Mouse (Mus musculus) lung, embryonic 14.5 days (tissue): ENCODE measurements around the gene Rundc3a. TPM values are rescaled to one million over a fixed set of nuclear protein-coding genes. Genes with fewer than 3 reads are reported as not detected.

Source experiments
- ATAC-seq: fragments of 200-750 bp; cut with Nextera tagmentation; 2 replicates; pipeline ENCODE4 v1.8.0; 2017; ENCODE audit warnings: mild to moderate bottlenecking, moderate TSS enrichment, moderate library complexity; ENCODE audit not compliant: insufficient read depth
- DNase-seq: peaks from one replicate; pipeline ENCODE4 v3.0.0-alpha.2; 2015
- H3K27ac ChIP-seq: fragments of 300-500 bp; sonication (generic); 2 replicates; pipeline ENCODE4 v1.5.1; 2014; ENCODE audit warnings: low read depth, mild to moderate bottlenecking, moderate library complexity
- H3K27me3 ChIP-seq: fragments of 300-500 bp; sonication (generic); 2 replicates; pipeline ENCODE4 v1.6.1; 2014; ENCODE audit warnings: low read length, control low read depth; ENCODE audit not compliant: insufficient read depth
- H3K36me3 ChIP-seq: fragments of 300-500 bp; sonication (generic); 2 replicates; pipeline ENCODE4 v1.6.1; 2014; ENCODE audit warnings: control low read depth; ENCODE audit not compliant: insufficient read depth
- H3K4me1 ChIP-seq: fragments of 300-500 bp; sonication (generic); 2 replicates; pipeline ENCODE4 v1.6.1; 2014; ENCODE audit warnings: antibody characterized with exemption, control low read depth; ENCODE audit not compliant: insufficient read depth
- H3K4me2 ChIP-seq: fragments of 300-500 bp; sonication (generic); 2 replicates; pipeline ENCODE4 v1.6.1; 2014; ENCODE audit warnings: mild to moderate bottlenecking
- H3K4me3 ChIP-seq: fragments of 300-500 bp; sonication (generic); 2 replicates; pipeline ENCODE4 v1.5.1; 2014; ENCODE audit warnings: low read depth, low read length
- H3K9ac ChIP-seq: fragments of 300-500 bp; sonication (generic); 2 replicates; pipeline ENCODE4 v1.6.1; 2014
- H3K9me3 ChIP-seq: fragments of 300-500 bp; sonication (generic); 2 replicates; pipeline ENCODE4 v1.6.1; 2016; ENCODE audit warnings: low read depth, low read length, control low read depth
- CTCF ChIP-seq: IDR thresholded peaks from 2 replicates; pipeline ENCODE4 v1.5.1; 2016; ENCODE audit warnings: antibody characterized with exemption, low read depth
- WGBS: fragments of 180-500 bp; shearing (Covaris S2); extraction: QIAGEN DNeasy Blood & Tissue Kit; methylation state at CpG from one replicate; pipeline ENCODE4 v1.1.7; 2014; 5-methylcytosine and 5-hydroxymethylcytosine counted together
- polyA plus RNA-seq: library from polyadenylated mRNA; unstranded; fragments of >200 nt; fragmentation: Nextera tagmentation; extraction: Ambion mirVana; gene quantifications from 2 replicates; pipeline ENCODE4 v1.2.1, GENCODE M21; 2014

The Rundc3a gene
- polyA plus RNA-seq, 1 experiment from 2014 or later = 1.1 TPM

- peaks cover 67% of the 10 kb centered on the region for H3K36me3 ChIP-seq
- H3K9me3 ChIP-seq = no peaks in the 10 kb centered on the region
- ATAC-seq = no peak
- no peaks in the 10 kb centered on the region for H3K27me3 ChIP-seq
- TF ChIP-seq CTCF = no peak
- no peak for DNase-seq
- H3K4me2 ChIP-seq = no peak overlapping the region
- WGBS = 87% methylated on average over 18 of the region's 18 CpGs
- H3K27ac ChIP-seq = no peak overlapping the region
- peaks cover 6% of the 10 kb centered on the region; the same call in 1 of the 2 replicates for H3K4me1 ChIP-seq
- H3K4me3 ChIP-seq = no peak overlapping the region
- no peak overlapping the region for H3K9ac ChIP-seq
These were observed 42.7 kb downstream of the Rundc3a start for GRCm38 (mm10) chr11:102435754-102436470.

DNA sequence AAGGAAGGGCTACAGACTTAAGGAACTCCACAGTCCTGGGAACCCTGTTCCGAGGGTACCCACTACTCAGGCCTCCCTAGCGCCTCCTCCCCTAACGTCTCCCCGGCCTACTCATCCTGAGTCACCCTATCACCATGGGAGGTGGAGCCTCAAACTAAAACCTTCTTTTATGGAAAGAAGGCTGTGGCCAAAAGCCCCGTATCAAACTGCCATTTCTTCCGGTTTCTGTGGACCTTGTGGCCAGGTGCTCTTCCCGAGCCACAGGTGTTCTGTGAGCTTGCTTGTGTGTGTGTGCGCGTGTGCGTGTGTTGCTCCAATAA is 43.2 kb downstream of the Rundc3a start:
- Histone ChIP-seq H3K9ac (no peak overlapping the region), H3K4me2 (no peak overlapping the region), H3K9me3 (no peaks in the 10 kb centered on the region), H3K4me3 (no peak overlapping the region), H3K27ac (no peak overlapping the region), H3K4me1 (peaks cover 3% of the 10 kb centered on the region; the same call in 1 of the 2 replicates), H3K36me3 (peaks cover 72% of the 10 kb centered on the region), H3K27me3 (no peaks in the 10 kb centered on the region)
- WGBS = 71% methylated on average over 10 of the region's 10 CpGs
- no peak for TF ChIP-seq CTCF
- ATAC-seq (no peak), DNase-seq (no peak)

DNA sequence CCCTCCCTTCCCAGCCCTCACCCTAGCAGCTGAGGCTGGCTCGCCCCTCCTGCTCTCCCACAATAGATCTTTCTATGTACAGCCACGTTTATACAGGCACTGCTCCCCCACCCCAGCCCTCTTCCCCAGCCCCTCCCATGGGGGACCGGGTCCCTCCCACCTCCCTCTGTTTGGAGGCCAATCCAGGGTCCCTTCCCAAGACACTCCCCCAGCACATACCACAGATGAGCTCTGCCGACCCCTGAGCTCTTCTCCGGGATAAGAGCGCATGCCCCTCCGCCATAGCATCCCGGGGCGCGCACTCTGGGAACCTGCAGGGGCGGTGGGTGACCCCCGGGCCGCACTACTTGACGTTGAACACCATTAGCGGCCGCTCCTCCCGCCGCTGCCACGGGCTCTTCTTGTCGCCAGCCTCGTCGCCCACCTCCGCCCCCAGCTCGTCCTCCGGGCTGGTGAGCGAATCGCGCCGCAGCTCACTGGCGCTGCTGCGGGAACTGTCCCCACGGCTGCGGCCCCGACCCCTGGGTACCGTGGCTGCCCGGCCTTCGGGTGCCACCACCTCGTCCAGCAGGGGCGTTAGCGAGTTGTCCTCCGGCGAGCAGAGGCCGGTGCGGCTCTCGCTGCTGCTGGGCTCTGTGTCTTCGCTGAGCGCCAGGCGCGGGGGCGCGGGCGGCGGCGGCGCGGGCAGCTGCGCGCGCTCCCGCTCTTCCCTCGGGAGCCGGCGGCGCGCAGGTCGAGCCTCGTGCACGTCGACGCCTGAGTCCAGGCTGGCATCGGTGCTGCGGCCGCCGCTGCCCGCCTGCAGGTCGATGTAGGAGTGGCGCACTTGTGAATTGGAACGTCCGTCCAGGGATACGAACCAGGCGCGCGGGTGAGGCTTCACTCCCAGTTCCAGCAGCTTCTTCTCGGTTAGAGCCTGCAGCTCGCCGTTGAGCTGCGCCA is 44.2 kb downstream of the Rundc3a start:
- TF ChIP-seq CTCF = peak; percentile 53
- ATAC-seq (peak; percentile 26), DNase-seq (peak; percentile 78)
- no peaks in the 10 kb centered on the region for H3K27me3 ChIP-seq
- peak overlapping the region; percentile 43 for H3K4me3 ChIP-seq
- H3K4me1 ChIP-seq = peaks cover 3% of the 10 kb centered on the region; the same call in 1 of the 2 replicates
- H3K9me3 ChIP-seq = no peaks in the 10 kb centered on the region
- 9% methylated on average over 87 of the region's 87 CpGs for WGBS
- peak overlapping the region; percentile 92 for H3K4me2 ChIP-seq
- peaks cover 80% of the 10 kb centered on the region for H3K36me3 ChIP-seq
- peak overlapping the region; percentile 46 for H3K9ac ChIP-seq
- H3K27ac ChIP-seq = peak overlapping the region; percentile 15; the same call in 1 of the 2 replicates

DNA sequence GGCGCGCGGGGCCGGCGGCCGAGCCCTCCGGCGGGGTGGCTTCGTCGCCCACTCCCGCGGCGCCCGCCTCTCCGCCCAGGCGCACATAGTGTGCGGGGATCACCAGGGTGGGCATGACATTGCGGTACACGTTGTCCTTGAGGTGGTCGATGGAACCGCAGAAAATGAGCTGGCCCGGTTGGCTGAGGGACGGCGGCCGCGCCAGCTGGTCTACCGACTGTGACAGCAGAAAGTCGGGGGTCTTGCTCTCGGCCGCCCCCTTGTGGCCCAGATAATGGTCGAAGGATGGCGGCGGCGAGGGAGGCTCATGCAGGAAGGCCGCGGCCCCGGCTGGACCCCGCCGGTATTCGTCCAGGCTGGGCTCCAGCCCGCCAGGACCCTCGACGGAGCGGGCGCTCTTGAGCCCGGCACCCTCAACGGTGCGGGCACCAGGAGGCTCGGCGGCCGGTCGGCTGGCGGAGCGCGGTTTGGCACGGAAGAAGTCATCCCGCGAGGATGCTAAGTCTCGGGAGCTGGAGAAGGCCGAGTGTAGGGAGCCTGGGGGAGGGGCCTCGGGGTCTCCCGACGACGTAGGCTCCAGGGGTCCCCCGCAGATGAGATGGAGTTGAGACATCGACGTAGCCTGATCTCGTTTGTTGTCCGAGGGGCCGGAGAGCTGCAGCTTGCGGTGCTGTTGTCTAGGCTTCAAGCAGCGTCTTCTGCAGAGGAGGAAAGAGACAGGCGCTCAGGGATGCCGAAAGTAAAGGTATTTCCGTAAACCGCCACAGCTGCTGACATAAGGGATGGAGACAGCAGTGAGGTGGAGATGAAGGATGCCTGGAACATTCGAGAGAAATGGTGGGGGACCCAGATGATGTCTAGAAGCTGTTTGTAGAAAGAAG is 45.2 kb downstream of the Rundc3a start:
- Histone ChIP-seq H3K9ac (peak overlapping the region; percentile 46), H3K4me2 (peak overlapping the region; percentile 92), H3K9me3 (no peaks in the 10 kb centered on the region), H3K4me3 (peak overlapping the region; percentile 43), H3K4me1 (peaks cover 3% of the 10 kb centered on the region; the same call in 1 of the 2 replicates), H3K27ac (no peak overlapping the region), H3K36me3 (peaks cover 84% of the 10 kb centered on the region), H3K27me3 (no peaks in the 10 kb centered on the region)
- WGBS = 9% methylated on average over 77 of the region's 77 CpGs
- TF ChIP-seq CTCF = peak; percentile 93
- DNase-seq (peak; percentile 94), ATAC-seq (peak; percentile 24)

- no peak for TF ChIP-seq CTCF
- peaks cover 88% of the 10 kb centered on the region for H3K36me3 ChIP-seq
- no peak overlapping the region for H3K9ac ChIP-seq
- H3K4me3 ChIP-seq = no peak overlapping the region
- no peak overlapping the region for H3K27ac ChIP-seq
- ATAC-seq = no peak
- H3K27me3 ChIP-seq = no peaks in the 10 kb centered on the region
- peaks cover 6% of the 10 kb centered on the region for H3K4me1 ChIP-seq
- H3K9me3 ChIP-seq = no peaks in the 10 kb centered on the region
- DNase-seq = no peak
- 77% methylated on average over 14 of the region's 14 CpGs for WGBS
- no peak overlapping the region; the same call in 1 of the 2 replicates for H3K4me2 ChIP-seq
These were observed 46.2 kb downstream of the Rundc3a start for GRCm38 (mm10) chr11:102439093-102440082.

DNA sequence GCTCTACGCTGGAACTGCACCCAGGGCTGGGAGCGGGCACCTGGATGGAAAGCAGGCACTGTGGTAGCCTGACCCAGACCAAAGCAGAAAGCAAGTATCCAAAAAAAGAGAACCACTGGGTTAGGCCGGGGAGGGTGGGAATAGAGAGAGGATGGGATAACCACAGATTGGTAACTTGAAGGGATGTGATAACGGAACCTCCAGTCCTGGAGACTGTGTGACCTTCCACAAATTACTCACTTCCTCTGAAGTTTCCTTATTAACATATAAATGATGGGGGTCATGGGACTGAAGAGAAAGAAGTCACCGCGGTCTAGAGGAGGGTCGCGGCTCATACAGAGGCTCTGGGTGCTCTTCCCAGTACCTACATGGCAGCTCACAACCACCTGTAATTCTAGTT is 47.1 kb downstream of the Rundc3a start:
- no peak overlapping the region for H3K4me2 ChIP-seq
- no peak for TF ChIP-seq CTCF
- H3K27me3 ChIP-seq = no peaks in the 10 kb centered on the region
- no peak for DNase-seq
- H3K9me3 ChIP-seq = no peaks in the 10 kb centered on the region
- 91% methylated on average over 8 of the region's 8 CpGs for WGBS
- ATAC-seq = no peak
- peaks cover 14% of the 10 kb centered on the region for H3K4me1 ChIP-seq
- H3K9ac ChIP-seq = no peak overlapping the region
- peaks cover 80% of the 10 kb centered on the region for H3K36me3 ChIP-seq
- no peak overlapping the region for H3K27ac ChIP-seq
- H3K4me3 ChIP-seq = no peak overlapping the region
